Mouse (Mus musculus) hindbrain, embryonic 15.5 days (tissue): ENCODE results near the gene Carhsp1. TPM values are rescaled to one million over a fixed set of nuclear protein-coding genes. Genes with fewer than 3 reads are reported as not detected.

Experiments
- ATAC-seq: fragments of 200-750 bp; cut with Nextera tagmentation; 2 replicates; pipeline ENCODE4 v1.8.0; 2017; ENCODE audit warnings: low read depth, moderate number of reproducible peaks, moderate TSS enrichment; ENCODE audit not compliant: low FRiP score
- H3K27ac ChIP-seq: fragments of 300-500 bp; sonication (generic); replicated peaks from 2 replicates; pipeline ENCODE4 v1.5.1; 2015; ENCODE audit warnings: mild to moderate bottlenecking, inconsistent platforms
- H3K27me3 ChIP-seq: fragments of 300-500 bp; sonication (generic); 2 replicates; pipeline ENCODE4 v1.6.1; 2015; ENCODE audit warnings: control low read depth, inconsistent platforms
- H3K36me3 ChIP-seq: fragments of 300-500 bp; sonication (generic); 2 replicates; pipeline ENCODE4 v1.6.1; 2015; ENCODE audit warnings: control low read depth, inconsistent platforms
- H3K4me1 ChIP-seq: fragments of 300-500 bp; sonication (generic); replicated peaks from 2 replicates; pipeline ENCODE4 v1.6.1; 2015; ENCODE audit warnings: control low read depth, inconsistent platforms
- H3K4me2 ChIP-seq: fragments of 300-500 bp; sonication (generic); 2 replicates; pipeline ENCODE4 v1.6.1; 2015; ENCODE audit warnings: moderate library complexity, mild to moderate bottlenecking, inconsistent platforms
- H3K4me3 ChIP-seq: fragments of 300-500 bp; sonication (generic); 2 replicates; pipeline ENCODE4 v1.5.1; 2015; ENCODE audit warnings: mild to moderate bottlenecking, inconsistent platforms
- H3K9ac ChIP-seq: fragments of 300-500 bp; sonication (generic); 2 replicates; pipeline ENCODE4 v1.6.1; 2015; ENCODE audit warnings: inconsistent platforms
- H3K9me3 ChIP-seq: fragments of 300-500 bp; sonication (generic); 2 replicates; pipeline ENCODE4 v1.6.1; 2016; ENCODE audit warnings: control low read depth, inconsistent platforms
- WGBS: fragments of 180-500 bp; shearing (Covaris S2); methylation state at CpG from one replicate; pipeline ENCODE4 v1.1.7; 2015; 5-methylcytosine and 5-hydroxymethylcytosine counted together
- polyA plus RNA-seq: library from polyadenylated mRNA; unstranded; fragments of >200 nt; fragmentation: Nextera tagmentation; extraction: Ambion mirVana; gene quantifications from 2 replicates; pipeline ENCODE4 v1.2.1, GENCODE M21; 2015

The Carhsp1 gene
- 171 and 178 TPM in 2 replicates for polyA plus RNA-seq

DNA sequence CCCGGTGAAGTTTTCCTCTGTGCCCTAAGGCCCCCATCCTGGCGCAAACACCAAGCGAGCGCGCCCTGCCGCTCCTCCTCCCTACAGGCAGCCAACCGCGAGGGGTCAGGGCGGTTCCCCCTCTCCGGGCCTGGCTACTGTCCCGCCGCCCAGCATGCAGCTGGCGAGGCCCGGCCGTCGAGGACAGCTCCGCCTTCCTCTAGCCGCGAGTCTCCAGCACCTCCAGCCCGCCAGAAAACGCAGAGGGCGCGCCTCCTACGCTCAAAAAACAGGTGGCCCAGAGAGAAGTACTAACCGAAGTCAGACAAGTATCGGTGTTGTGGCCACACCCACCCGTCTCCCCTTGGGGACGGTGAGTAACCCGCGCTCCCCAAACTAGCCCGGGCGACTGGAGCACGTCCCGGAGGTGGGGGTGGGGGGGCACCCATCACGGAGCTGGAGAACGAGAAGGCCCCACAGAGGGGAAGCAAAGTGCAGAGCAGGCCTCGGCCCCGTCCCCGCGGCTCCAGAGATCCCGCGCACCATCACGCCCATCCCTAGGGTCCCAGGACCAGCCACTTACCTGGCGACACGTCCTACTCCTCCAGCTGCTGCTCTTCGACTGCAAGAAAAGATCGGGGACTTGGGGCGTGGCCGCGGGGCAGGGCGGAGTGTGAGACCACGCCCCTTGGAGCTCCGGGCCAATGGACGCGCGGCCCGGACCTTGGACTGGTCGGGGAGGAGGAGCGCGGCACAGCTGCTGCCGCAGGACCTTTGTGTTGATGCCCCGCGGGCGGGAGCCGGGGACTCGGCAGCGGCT lies at the start of gene Carhsp1:
TSS of gene Carhsp1 (minus strand) at position 605 of the 799 bp plus-strand sequence.
- H3K36me3 ChIP-seq, result no peaks in the 10 kb centered on the region
- WGBS, result under 1% methylated on average over 57 of the region's 67 CpGs
- peak within 1 kb of the TSS; percentile 79 for H3K4me3 ChIP-seq
- H3K4me2 ChIP-seq, result peak within 1 kb of the TSS; percentile 66
- H3K9ac ChIP-seq, result peak within 1 kb of the TSS; percentile 62
- no peaks in the 10 kb centered on the region for H3K27me3 ChIP-seq
- H3K9me3 ChIP-seq, result no peaks in the 10 kb centered on the region
- peak within 1 kb of the TSS; percentile 78 for H3K27ac ChIP-seq
- peaks cover 43% of the 10 kb centered on the region for H3K4me1 ChIP-seq
- peak; percentile 90 for ATAC-seq

GRCm38 (mm10) chr16:8720447-8720846 lies 48.5 kb upstream of the Carhsp1 start:
- Histone ChIP-seq H3K4me1 (peaks cover 13% of the 10 kb centered on the region), H3K9ac (no peak overlapping the region), H3K36me3 (peaks cover 8% of the 10 kb centered on the region), H3K4me2 (no peak overlapping the region), H3K4me3 (no peak overlapping the region), H3K27ac (no peak overlapping the region), H3K9me3 (no peaks in the 10 kb centered on the region), H3K27me3 (no peaks in the 10 kb centered on the region)
- 94% methylated on average over 4 of the region's 4 CpGs for WGBS
- ATAC-seq, result no peak

- Histone ChIP-seq H3K4me1 (peaks cover 15% of the 10 kb centered on the region; the same call in 1 of the 2 replicates), H3K9ac (no peak overlapping the region), H3K4me2 (no peak overlapping the region), H3K36me3 (peaks cover 20% of the 10 kb centered on the region), H3K27me3 (no peaks in the 10 kb centered on the region), H3K27ac (no peak overlapping the region), H3K9me3 (no peaks in the 10 kb centered on the region), H3K4me3 (no peak overlapping the region)
- no peak for ATAC-seq
- WGBS, result 90% methylated on average over 10 of the region's 10 CpGs
Measured at GRCm38 (mm10) chr16:8717744-8718143, 45.8 kb upstream of the Carhsp1 start.

- no peaks in the 10 kb centered on the region for H3K9me3 ChIP-seq
- no peak overlapping the region for H3K9ac ChIP-seq
- H3K4me3 ChIP-seq, result no peak overlapping the region
- H3K4me1 ChIP-seq, result peaks cover 22% of the 10 kb centered on the region; the same call in 1 of the 2 replicates
- ATAC-seq, result no peak
- peaks cover 24% of the 10 kb centered on the region for H3K36me3 ChIP-seq
- H3K27me3 ChIP-seq, result no peaks in the 10 kb centered on the region
- 79% methylated on average over 6 of the region's 6 CpGs for WGBS
- H3K4me2 ChIP-seq, result no peak overlapping the region
- H3K27ac ChIP-seq, result no peak overlapping the region
Measured at GRCm38 (mm10) chr16:8716300-8716699, 44.3 kb upstream of the Carhsp1 start.

DNA sequence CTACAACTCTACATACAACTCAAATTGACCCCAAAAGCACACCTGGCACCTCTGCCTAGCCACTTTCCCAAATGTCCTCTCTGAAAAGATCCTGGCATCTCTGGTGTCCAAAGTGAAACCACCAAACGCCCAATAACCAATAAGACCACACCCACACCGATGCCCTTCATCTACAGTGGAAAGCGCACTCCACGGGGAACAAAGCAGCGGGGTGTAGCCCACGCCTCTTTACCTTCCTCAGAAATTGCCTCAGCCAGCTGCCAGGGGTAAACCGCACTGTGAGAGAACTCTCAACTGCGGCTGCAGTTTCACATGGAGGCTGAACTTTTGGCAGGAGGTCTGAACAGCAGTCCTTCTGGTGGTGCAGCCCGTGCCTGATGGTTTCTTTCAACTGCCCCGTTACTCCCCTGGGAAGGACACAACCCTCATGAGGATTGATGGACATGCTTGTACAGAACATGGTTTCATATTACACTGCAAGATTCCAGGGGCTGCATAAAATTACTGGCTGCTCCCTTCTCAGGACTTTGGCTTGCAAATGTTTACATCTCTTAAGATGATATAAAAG lies 43.6 kb upstream of the Carhsp1 start:
- Histone ChIP-seq H3K4me1 (peaks cover 22% of the 10 kb centered on the region; the same call in 1 of the 2 replicates), H3K9ac (no peak overlapping the region), H3K27ac (no peak overlapping the region), H3K9me3 (no peaks in the 10 kb centered on the region), H3K4me3 (no peak overlapping the region), H3K27me3 (no peaks in the 10 kb centered on the region), H3K36me3 (peaks cover 31% of the 10 kb centered on the region), H3K4me2 (no peak overlapping the region)
- WGBS, result 68% methylated on average over 10 of the region's 10 CpGs
- no peak for ATAC-seq

DNA sequence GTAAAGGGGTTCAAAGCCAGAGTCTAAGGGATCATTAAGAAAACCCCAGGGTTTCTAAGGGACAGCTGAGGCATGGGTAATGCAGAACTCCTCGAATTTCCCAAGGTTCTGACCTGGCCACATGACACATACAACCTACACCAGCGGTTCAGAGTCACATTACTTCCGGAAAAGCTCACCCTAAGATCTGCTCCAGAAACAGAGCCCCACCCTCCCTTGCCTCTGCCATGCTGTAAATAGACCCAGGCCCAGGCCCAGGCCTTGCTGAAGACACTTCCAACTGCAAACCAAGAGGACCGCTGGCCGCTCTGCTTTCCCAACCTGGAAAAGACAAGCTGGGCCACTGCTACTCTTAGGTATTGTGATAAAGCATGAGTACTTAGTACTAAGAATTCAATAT lies 42.9 kb upstream of the Carhsp1 start:
- Histone ChIP-seq H3K4me2 (no peak overlapping the region), H3K9ac (no peak overlapping the region), H3K27me3 (no peaks in the 10 kb centered on the region), H3K27ac (no peak overlapping the region), H3K36me3 (peaks cover 32% of the 10 kb centered on the region), H3K9me3 (no peaks in the 10 kb centered on the region), H3K4me3 (no peak overlapping the region), H3K4me1 (peaks cover 19% of the 10 kb centered on the region; the same call in 1 of the 2 replicates)
- 88% methylated on average over 5 of the region's 5 CpGs for WGBS
- ATAC-seq, result no peak

DNA sequence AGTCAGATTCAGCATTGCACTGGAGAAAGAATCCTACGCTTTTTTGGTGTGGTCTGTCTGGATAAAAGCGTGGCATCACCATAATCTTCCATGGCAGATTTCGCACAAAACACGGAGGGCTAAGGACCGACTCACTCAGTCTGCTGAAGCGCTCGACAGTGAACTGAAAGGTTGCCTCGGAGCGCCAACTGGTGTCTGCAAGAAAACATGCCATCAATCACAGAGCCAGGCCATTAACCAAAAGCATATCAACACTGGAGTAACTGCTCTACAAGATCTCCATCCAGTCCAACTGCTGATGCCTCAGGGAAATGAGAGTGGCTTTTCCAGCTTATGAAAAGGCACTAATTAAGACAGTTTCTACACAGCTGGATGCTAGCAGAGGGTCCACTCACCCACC lies 40.0 kb upstream of the Carhsp1 start:
- peaks cover 49% of the 10 kb centered on the region for H3K36me3 ChIP-seq
- ATAC-seq, result no peak
- H3K4me1 ChIP-seq, result peaks cover 9% of the 10 kb centered on the region; the same call in 1 of the 2 replicates
- no peak overlapping the region for H3K9ac ChIP-seq
- no peaks in the 10 kb centered on the region for H3K27me3 ChIP-seq
- WGBS, result 49% methylated on average over 9 of the region's 9 CpGs
- no peaks in the 10 kb centered on the region for H3K9me3 ChIP-seq
- no peak overlapping the region for H3K4me2 ChIP-seq
- H3K4me3 ChIP-seq, result no peak overlapping the region
- no peak overlapping the region for H3K27ac ChIP-seq

GRCm38 (mm10) chr16:8700586-8700985 lies 28.6 kb upstream of the Carhsp1 start:
- no peak for ATAC-seq
- no peak overlapping the region for H3K4me3 ChIP-seq
- no peaks in the 10 kb centered on the region for H3K9me3 ChIP-seq
- no peaks in the 10 kb centered on the region for H3K4me1 ChIP-seq
- H3K27me3 ChIP-seq, result no peaks in the 10 kb centered on the region
- peaks cover 87% of the 10 kb centered on the region for H3K36me3 ChIP-seq
- no peak overlapping the region for H3K4me2 ChIP-seq
- H3K9ac ChIP-seq, result no peak overlapping the region
- H3K27ac ChIP-seq, result no peak overlapping the region
- 77% methylated on average over 3 of the region's 3 CpGs for WGBS

DNA sequence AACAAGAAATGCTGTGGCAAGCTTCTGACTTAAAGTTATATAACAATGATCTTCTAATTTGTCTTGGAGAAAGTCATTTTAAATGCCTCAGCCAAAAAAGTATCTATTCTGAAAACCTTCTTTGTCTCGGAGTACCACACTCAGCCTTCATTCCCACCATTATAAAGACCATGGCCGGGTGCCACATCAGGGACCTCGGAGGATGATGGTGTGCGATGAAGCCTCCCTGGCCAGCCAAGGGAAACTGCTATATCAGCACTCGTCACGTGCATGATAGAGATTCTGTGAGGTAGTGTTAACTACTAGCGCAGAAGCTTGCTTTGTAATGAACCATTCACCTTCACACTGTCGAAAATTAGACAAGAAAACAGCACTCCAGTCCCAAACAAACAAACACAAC lies 27.6 kb upstream of the Carhsp1 start:
- H3K27ac ChIP-seq, result no peak overlapping the region
- ATAC-seq, result no peak
- H3K4me2 ChIP-seq, result no peak overlapping the region
- peaks cover 90% of the 10 kb centered on the region for H3K36me3 ChIP-seq
- H3K27me3 ChIP-seq, result no peaks in the 10 kb centered on the region
- no peak overlapping the region for H3K4me3 ChIP-seq
- WGBS, result 90% methylated on average over 8 of the region's 8 CpGs
- no peaks in the 10 kb centered on the region for H3K4me1 ChIP-seq
- no peaks in the 10 kb centered on the region for H3K9me3 ChIP-seq
- no peak overlapping the region for H3K9ac ChIP-seq

DNA sequence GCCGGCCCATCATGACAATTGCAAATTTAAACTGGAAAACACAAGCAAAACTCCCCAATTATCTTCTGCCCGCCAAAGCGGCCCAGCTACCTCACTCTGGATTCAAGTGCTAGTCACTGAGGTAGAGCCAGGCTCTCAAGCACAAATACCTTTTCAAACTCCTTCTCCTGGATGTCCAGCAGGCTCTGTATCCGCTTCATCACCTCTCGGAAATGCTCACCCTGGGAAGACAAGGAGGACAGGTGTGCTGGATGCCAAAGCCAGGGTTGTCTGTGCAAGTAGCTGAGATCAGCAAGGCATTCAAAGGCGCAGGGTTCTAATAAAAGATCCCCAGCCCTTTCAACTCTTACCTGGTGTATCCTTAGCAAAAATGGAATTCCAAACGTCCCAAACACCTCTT lies 19.3 kb upstream of the Carhsp1 start:
- Histone ChIP-seq H3K9me3 (no peaks in the 10 kb centered on the region), H3K4me2 (no peak overlapping the region), H3K4me3 (no peak overlapping the region), H3K4me1 (peaks cover 4% of the 10 kb centered on the region; the same call in 1 of the 2 replicates), H3K27me3 (no peaks in the 10 kb centered on the region), H3K27ac (no peak overlapping the region), H3K36me3 (peaks cover 69% of the 10 kb centered on the region), H3K9ac (no peak overlapping the region)
- no peak for ATAC-seq
- 93% methylated on average over 7 of the region's 7 CpGs for WGBS

GRCm38 (mm10) chr16:8689979-8690656 lies 18.2 kb upstream of the Carhsp1 start:
- H3K27me3 ChIP-seq, result no peaks in the 10 kb centered on the region
- peaks cover 4% of the 10 kb centered on the region; the same call in 1 of the 2 replicates for H3K4me1 ChIP-seq
- H3K9ac ChIP-seq, result no peak overlapping the region
- H3K27ac ChIP-seq, result peak overlapping the region; percentile 60
- H3K36me3 ChIP-seq, result peaks cover 60% of the 10 kb centered on the region
- peak; percentile 69 for ATAC-seq
- WGBS, result 69% methylated on average over 11 of the region's 11 CpGs
- no peak overlapping the region for H3K4me2 ChIP-seq
- no peaks in the 10 kb centered on the region for H3K9me3 ChIP-seq
- H3K4me3 ChIP-seq, result no peak overlapping the region

DNA sequence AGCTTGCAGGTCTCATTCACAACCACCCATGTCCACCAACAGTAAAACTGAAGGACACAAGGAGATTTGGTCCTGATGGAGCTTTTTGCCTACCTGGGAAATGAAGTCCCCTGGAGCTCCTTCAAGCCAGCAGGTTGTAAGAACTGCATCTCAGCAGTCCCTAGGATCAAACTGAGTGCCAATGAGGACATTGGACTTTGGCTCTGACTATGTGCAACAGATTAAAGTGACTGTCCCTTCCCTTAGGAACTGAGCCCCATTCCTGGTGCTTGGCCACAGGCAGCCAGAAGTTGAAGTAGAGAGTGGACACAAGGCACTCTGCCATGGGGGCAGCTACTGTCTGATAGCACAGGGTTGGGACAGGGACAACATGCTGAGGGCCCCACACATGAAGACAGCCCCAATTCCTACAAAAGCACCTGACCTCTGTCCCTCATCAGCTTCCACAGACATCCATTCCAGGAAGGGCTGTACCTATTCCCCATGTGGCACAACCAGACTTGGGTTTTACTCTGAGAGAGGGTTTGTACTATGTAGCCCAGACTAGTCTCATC lies 15.7 kb upstream of the Carhsp1 start:
- no peak overlapping the region for H3K9ac ChIP-seq
- no peak overlapping the region for H3K27ac ChIP-seq
- H3K9me3 ChIP-seq, result no peaks in the 10 kb centered on the region
- no peak for ATAC-seq
- peaks cover 38% of the 10 kb centered on the region for H3K36me3 ChIP-seq
- no peak overlapping the region for H3K4me2 ChIP-seq
- no peaks in the 10 kb centered on the region for H3K27me3 ChIP-seq
- H3K4me3 ChIP-seq, result no peak overlapping the region
- peaks cover 4% of the 10 kb centered on the region; the same call in 1 of the 2 replicates for H3K4me1 ChIP-seq
